Mouse (Mus musculus): Measurements from ENCODE around the gene Srrm3. TPM values are rescaled to one million over a fixed set of nuclear protein-coding genes. Genes with fewer than 3 reads are reported as not detected.
A peak's percentile ranks its signal among the peaks of the same experiment; 100 is the strongest.

The Srrm3 gene
- polyA plus RNA-seq, 1 experiment from 2014 or later = 0.13 TPM

DNA sequence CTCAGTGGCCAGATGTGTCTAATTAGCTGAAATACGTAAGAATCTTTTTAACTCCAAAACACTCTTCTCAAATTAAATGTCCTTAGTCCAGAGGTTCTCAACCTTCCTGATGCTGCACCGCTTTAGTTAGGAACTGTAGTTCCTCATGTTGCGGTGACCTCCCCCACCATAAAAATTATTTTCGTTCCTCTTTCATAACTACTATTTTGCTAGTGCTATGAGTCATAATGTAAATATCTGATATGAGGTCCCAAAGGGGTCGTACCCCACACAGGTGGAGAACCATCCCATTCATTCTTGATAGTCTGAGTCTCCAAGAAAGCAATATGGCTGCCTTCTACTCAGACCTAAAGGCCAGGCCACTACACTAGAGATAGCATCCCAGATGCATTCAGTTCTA is 63.8 kb downstream of the Srrm3 start:
- Histone ChIP-seq H3K9me3 (no peaks in the 10 kb centered on the region), H3K4me1 (peaks cover 22% of the 10 kb centered on the region), H3K4me3 (no peak overlapping the region), H3K4me2 (no peak overlapping the region), H3K27ac (replicated peaks) (no peak overlapping the region), H3K9ac (no peak overlapping the region), H3K27me3 (replicated peaks) (peaks cover 84% of the 10 kb centered on the region), H3K36me3 (no peaks in the 10 kb centered on the region)
- 84% methylated on average over 5 of the region's 5 CpGs for WGBS
- no peak for ATAC-seq (ENCODE audit: extremely low read depth, insufficient number of reproducible peaks, low FRiP score, low TSS enrichment)

DNA sequence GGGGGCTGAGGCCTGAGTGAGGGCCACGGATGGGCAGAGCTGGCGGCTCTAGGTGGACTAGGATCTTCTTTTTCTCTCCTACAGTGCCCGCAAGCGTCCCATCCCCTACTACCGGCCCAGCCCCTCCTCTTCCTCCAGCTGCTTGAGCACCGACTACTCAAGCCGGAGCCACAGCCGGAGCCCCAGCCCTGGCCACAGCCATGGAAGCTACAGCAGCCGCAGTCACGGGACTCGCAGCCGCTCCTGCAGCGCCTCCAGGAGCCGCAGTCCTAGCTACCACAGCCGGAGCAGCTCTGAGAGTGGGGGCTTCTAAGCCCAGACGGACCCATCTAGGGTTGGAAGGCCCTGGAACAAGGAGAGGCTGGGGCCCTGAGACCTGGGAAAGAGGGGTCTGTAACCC is 66.3 kb downstream of the Srrm3 start:
- H3K4me3 ChIP-seq = 0 out of 2 replicates have a peak overlapping the region, but pooled peaks have one; percentile 13
- no peaks in the 10 kb centered on the region for H3K9me3 ChIP-seq
- H3K4me2 ChIP-seq = peak overlapping the region; percentile 53
- peaks cover 23% of the 10 kb centered on the region for H3K4me1 ChIP-seq
- no peak overlapping the region for H3K27ac ChIP-seq (replicated peaks)
- 16% methylated on average over 16 of the region's 16 CpGs for WGBS
- H3K27me3 ChIP-seq (replicated peaks) = peaks cover 60% of the 10 kb centered on the region
- H3K9ac ChIP-seq = peak overlapping the region; percentile 67
- no peak for ATAC-seq (ENCODE audit: extremely low read depth, insufficient number of reproducible peaks, low FRiP score, low TSS enrichment)
- no peaks in the 10 kb centered on the region for H3K36me3 ChIP-seq

DNA sequence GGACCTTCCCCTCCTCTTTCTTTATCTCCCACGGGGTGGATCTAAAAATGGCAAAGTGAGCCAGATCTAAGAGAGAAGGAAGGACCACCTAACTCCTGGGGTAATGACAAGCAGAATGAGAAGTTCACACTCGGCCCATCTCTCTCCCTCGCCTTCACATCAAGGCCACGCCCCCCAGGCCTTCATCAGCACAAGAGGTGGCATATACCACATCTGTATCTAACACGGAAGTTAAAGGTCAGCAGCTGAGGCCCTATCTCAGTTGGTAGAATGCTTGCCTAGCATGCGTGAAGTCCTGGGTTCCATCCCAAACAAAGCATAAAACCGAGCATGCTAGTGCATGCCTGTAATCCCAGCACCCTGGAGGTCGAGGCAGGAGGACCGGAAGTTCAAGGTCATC is 67.1 kb downstream of the Srrm3 start:
- H3K27me3 ChIP-seq (replicated peaks) = peaks cover 53% of the 10 kb centered on the region
- no peak overlapping the region for H3K4me3 ChIP-seq
- H3K4me2 ChIP-seq = no peak overlapping the region
- H3K4me1 ChIP-seq = peaks cover 17% of the 10 kb centered on the region
- H3K9ac ChIP-seq = no peak overlapping the region
- H3K27ac ChIP-seq (replicated peaks) = no peak overlapping the region
- ATAC-seq (ENCODE audit: extremely low read depth, insufficient number of reproducible peaks, low FRiP score, low TSS enrichment) = no peak
- WGBS = 46% methylated on average over 9 of the region's 9 CpGs
- H3K9me3 ChIP-seq = no peaks in the 10 kb centered on the region
- H3K36me3 ChIP-seq = no peaks in the 10 kb centered on the region

- Histone ChIP-seq H3K9ac (peak overlapping the region; percentile 78), H3K27me3 (replicated peaks) (peaks cover 20% of the 10 kb centered on the region), H3K4me3 (peak overlapping the region; percentile 56), H3K4me1 (peaks cover 31% of the 10 kb centered on the region), H3K36me3 (no peaks in the 10 kb centered on the region), H3K9me3 (no peaks in the 10 kb centered on the region), H3K4me2 (peak overlapping the region; percentile 74), H3K27ac (replicated peaks) (peak overlapping the region; percentile 57; the same call in 1 of the 2 replicates)
- 9% methylated on average over 8 of the region's 8 CpGs for WGBS
- ATAC-seq (ENCODE audit: extremely low read depth, insufficient number of reproducible peaks, low FRiP score, low TSS enrichment) = no peak
Observed at GRCm38 (mm10) chr5:135877180-135877579, 70.5 kb downstream of the Srrm3 start.

DNA sequence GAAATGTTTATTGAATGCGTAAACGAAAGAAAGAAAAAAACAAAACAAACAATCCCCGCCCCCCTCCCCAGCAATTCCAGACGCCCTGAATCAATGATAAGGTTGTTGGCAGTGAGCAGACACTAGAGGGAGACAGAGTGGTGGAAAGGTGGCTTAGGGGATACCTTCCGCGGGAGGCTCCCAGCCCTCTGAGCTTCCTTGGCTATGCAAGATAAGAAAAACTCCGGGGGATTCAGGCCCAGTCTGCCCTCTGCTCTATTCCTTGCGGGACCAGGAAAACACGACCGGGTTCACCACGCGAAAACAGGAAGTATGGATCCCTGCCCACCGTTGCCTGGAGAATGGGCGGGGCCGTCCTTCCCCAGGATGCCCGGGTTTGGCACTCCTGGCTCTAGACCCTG is 71.1 kb downstream of the Srrm3 start:
- H3K4me3 ChIP-seq = peak overlapping the region; percentile 56
- no peaks in the 10 kb centered on the region for H3K36me3 ChIP-seq
- peak overlapping the region; percentile 74 for H3K4me2 ChIP-seq
- no peaks in the 10 kb centered on the region for H3K9me3 ChIP-seq
- ATAC-seq (ENCODE audit: extremely low read depth, insufficient number of reproducible peaks, low FRiP score, low TSS enrichment) = no peak
- peaks cover 13% of the 10 kb centered on the region for H3K27me3 ChIP-seq (replicated peaks)
- peak overlapping the region; percentile 78 for H3K9ac ChIP-seq
- 1% methylated on average over 16 of the region's 16 CpGs for WGBS
- H3K27ac ChIP-seq (replicated peaks) = peak overlapping the region; percentile 57
- peaks cover 31% of the 10 kb centered on the region for H3K4me1 ChIP-seq

DNA sequence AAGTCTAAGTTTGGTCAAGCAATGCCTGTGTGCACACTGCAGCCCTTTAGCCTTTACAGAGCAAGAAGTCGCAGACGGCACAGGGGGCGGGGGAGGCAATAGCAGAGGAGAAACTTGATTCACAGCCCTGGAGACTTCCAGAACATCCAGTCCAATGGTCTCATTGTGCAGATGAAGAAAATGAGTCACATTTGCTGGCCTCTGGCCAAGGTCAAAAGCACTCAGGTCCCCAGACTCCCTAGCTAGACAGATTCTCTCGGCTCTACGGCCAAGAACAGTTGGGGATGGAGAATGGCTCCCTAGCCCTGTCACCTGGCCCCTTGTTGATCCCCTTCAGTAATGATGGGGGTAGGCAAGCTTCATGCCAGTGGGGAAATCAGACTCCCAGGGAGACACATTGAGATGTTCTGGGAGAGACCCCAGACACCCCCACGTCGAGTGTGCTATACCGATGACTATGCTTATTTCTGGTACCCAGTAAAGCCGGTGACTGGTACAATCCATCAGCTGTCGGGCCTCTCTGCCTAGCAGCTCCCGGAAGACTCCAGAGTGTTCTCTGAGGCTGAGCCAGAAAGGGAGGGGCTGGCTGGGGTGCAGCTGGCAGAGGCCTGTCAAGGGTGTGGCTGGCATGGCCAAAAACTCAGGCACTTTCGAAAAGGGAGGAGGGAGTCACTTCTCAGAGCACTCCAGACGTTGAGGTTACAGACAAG is 72.9 kb downstream of the Srrm3 start:
- WGBS = 32% methylated on average over 13 of the region's 13 CpGs
- Histone ChIP-seq H3K4me1 (peaks cover 22% of the 10 kb centered on the region), H3K4me2 (no peak overlapping the region), H3K9me3 (no peaks in the 10 kb centered on the region), H3K9ac (no peak overlapping the region), H3K36me3 (no peaks in the 10 kb centered on the region), H3K4me3 (no peak overlapping the region), H3K27ac (replicated peaks) (peak overlapping the region; percentile 59), H3K27me3 (replicated peaks) (no peaks in the 10 kb centered on the region; the same call in 1 of the 2 replicates)
- peak; percentile 18; the same call in 1 of the 2 replicates for ATAC-seq (ENCODE audit: extremely low read depth, insufficient number of reproducible peaks, low FRiP score, low TSS enrichment)

DNA sequence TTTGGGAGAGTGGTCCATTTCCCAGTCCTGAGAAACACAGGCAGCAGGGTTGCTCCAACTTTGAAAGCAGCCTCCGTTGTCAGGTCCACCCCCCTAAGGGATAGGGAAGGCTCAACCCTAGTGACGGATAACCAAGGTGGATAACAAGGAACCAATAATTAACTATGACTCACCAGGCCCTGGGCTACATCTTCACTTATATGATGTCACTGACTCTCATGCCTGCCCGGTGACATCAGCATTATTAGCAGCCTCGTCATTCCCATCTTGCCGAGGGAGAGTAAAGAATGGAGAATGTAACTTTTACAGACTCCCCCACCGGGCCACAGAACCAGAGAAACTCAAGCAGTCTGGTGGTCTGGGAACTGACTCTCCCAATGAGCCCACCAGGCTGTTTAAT is 78.0 kb downstream of the Srrm3 start:
- Histone ChIP-seq H3K4me3 (no peak overlapping the region), H3K9ac (no peak overlapping the region), H3K4me2 (no peak overlapping the region), H3K36me3 (no peaks in the 10 kb centered on the region), H3K4me1 (peaks cover 11% of the 10 kb centered on the region), H3K27ac (replicated peaks) (no peak overlapping the region), H3K9me3 (no peaks in the 10 kb centered on the region), H3K27me3 (replicated peaks) (no peaks in the 10 kb centered on the region)
- 49% methylated on average over 6 of the region's 6 CpGs for WGBS
- no peak for ATAC-seq (ENCODE audit: extremely low read depth, insufficient number of reproducible peaks, low FRiP score, low TSS enrichment)

DNA sequence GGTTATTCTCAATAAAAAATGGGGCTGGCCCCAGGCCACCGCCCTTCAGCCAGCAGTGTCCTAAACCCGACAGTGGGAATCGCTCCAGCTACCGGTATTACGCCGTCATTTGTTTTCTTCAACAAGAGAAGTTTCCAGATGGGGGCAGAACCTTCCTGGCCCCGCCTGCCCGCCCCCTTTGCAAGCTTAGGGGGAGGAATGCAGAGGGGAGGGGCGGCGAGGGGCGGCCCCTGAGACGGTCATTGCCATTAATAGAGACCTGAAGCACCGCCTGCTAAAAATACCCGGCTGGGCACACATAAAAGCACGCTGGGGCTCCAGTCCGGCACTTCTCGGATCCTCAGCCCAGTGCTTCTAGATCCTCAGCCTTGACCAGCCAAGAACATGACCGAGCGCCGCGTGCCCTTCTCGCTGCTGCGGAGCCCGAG is 81.0 kb downstream of the Srrm3 start, which contains the start of gene Hspb1:
Gene Hspb1 (plus strand): TSS at position 245 of the 428 bp plus-strand sequence.
- H3K9me3 ChIP-seq = no peaks in the 10 kb centered on the region
- H3K27ac ChIP-seq (replicated peaks) = peak within 1 kb of the TSS; percentile 87
- H3K27me3 ChIP-seq (replicated peaks) = peaks cover 10% of the 10 kb centered on the region
- WGBS = under 1% methylated on average over 24 of the region's 24 CpGs
- H3K4me1 ChIP-seq = peaks cover 9% of the 10 kb centered on the region; the same call in 1 of the 2 replicates
- H3K9ac ChIP-seq = peak within 1 kb of the TSS; percentile 94
- H3K4me3 ChIP-seq = peak within 1 kb of the TSS; percentile 74
- peak within 1 kb of the TSS; percentile 75 for H3K4me2 ChIP-seq
- peak; percentile 77 for ATAC-seq (ENCODE audit: extremely low read depth, insufficient number of reproducible peaks, low FRiP score, low TSS enrichment)
- no peaks in the 10 kb centered on the region for H3K36me3 ChIP-seq

DNA sequence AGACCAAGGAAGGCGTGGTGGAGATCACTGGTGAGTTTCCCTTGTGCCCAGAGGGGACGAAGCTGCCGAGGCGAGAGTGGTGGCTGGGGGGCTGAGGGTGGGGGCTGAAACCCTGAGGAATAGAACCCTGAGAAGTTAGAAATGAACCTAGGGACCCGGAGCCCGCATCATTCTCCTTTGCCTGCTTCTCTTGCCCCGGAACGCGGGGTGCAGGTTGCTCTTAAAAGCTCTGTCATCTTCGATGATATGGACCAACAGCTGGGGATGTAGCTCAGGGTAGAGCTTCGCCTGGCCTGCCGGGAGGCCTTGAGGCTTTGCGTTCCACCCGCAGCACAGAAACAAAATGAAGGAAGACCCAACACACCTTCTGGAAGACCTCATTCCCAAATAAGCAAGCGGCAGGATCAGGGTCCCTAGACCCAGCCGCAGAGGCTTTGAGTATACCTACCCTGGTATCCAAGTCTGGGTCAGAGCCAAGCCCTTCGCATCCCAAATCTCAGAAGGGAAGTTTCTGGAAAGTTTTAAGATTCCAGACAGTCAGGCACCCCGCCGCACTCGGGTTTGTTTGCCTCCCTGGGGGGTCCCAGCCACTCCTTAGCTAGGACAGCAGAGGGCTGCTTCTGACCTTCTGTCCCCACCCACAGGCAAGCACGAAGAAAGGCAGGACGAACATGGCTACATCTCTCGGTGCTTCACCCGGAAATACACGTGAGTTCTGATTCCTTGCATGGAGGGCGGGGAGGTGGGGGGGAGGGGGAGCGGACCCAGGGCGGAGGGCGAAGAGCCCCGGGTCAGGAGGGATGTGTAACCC is 81.9 kb downstream of the Srrm3 start:
- no peaks in the 10 kb centered on the region for H3K9me3 ChIP-seq
- H3K4me2 ChIP-seq = peak overlapping the region; percentile 75
- H3K4me1 ChIP-seq = peaks cover 18% of the 10 kb centered on the region; the same call in 1 of the 2 replicates
- WGBS = 2% methylated on average over 30 of the region's 30 CpGs
- peaks cover 10% of the 10 kb centered on the region for H3K27me3 ChIP-seq (replicated peaks)
- peak overlapping the region; percentile 94 for H3K9ac ChIP-seq
- H3K4me3 ChIP-seq = peak overlapping the region; percentile 74
- peak overlapping the region; percentile 86 for H3K27ac ChIP-seq (replicated peaks)
- no peaks in the 10 kb centered on the region for H3K36me3 ChIP-seq
- ATAC-seq (ENCODE audit: extremely low read depth, insufficient number of reproducible peaks, low FRiP score, low TSS enrichment) = no peak

GRCm38 (mm10) chr5:135890323-135890722 is 83.6 kb downstream of the Srrm3 start:
- 48% methylated on average over 4 of the region's 4 CpGs for WGBS
- H3K9ac ChIP-seq = no peak overlapping the region
- H3K27me3 ChIP-seq (replicated peaks) = peaks cover 10% of the 10 kb centered on the region

GRCm38 (mm10) chr5:135890920-135891319 is 84.2 kb downstream of the Srrm3 start:
- ATAC-seq (ENCODE audit: extremely low read depth, insufficient number of reproducible peaks, low FRiP score, low TSS enrichment) = no peak
- H3K27me3 ChIP-seq (replicated peaks) = peaks cover 10% of the 10 kb centered on the region
- H3K4me3 ChIP-seq = no peak overlapping the region
- peaks cover 24% of the 10 kb centered on the region; the same call in 1 of the 2 replicates for H3K4me1 ChIP-seq
- H3K36me3 ChIP-seq = no peaks in the 10 kb centered on the region
- no peak overlapping the region for H3K27ac ChIP-seq (replicated peaks)
- no peaks in the 10 kb centered on the region for H3K9me3 ChIP-seq
- H3K9ac ChIP-seq = no peak overlapping the region
- WGBS = 57% methylated on average over 3 of the region's 3 CpGs
- H3K4me2 ChIP-seq = no peak overlapping the region

More at GRCm38 (mm10) chr5:135890323-135890722, 83.6 kb downstream of the Srrm3 start:
- peaks cover 24% of the 10 kb centered on the region; the same call in 1 of the 2 replicates for H3K4me1 ChIP-seq
- H3K36me3 ChIP-seq = no peaks in the 10 kb centered on the region
- H3K27ac ChIP-seq (replicated peaks) = no peak overlapping the region
- H3K4me3 ChIP-seq = no peak overlapping the region
- H3K9me3 ChIP-seq = no peaks in the 10 kb centered on the region
- H3K4me2 ChIP-seq = no peak overlapping the region
- ATAC-seq (ENCODE audit: extremely low read depth, insufficient number of reproducible peaks, low FRiP score, low TSS enrichment) = no peak

Data from heart, embryonic 13.5 days (tissue).